Mouse (Mus musculus): ENCODE measurements around the gene Rassf1. TPM values are rescaled to one million over a fixed set of nuclear protein-coding genes. Genes with fewer than 3 reads are reported as not detected.

Gene Rassf1
- polyA plus RNA-seq, 1 experiment, result 12.6 TPM

- Histone ChIP-seq H3K36me3 (replicated peaks; ENCODE audit: low read length) (no peaks in the 10 kb centered on the region), H3K9me3 (no peaks in the 10 kb centered on the region), H3K27me3 (replicated peaks) (peaks cover 85% of the 10 kb centered on the region), H3K4me1 (peaks cover 39% of the 10 kb centered on the region), H3K4me3 (replicated peaks) (no peak overlapping the region)
- TF ChIP-seq GATA1 (IDR thresholded peaks at IDR 0.05; ENCODE audit: borderline replicate concordance, low read length), result no peak
- TF ChIP-seq FLI1 (IDR thresholded peaks at IDR 0.05; ENCODE audit: low read length), result no peak
Measured at GRCm38 (mm10) chr9:107520331-107520730, 31.0 kb upstream of the Rassf1 start.

GRCm38 (mm10) chr9:107521190-107521589 lies 30.2 kb upstream of the Rassf1 start:
- no peaks in the 10 kb centered on the region for H3K36me3 ChIP-seq (replicated peaks; ENCODE audit: low read length)
- H3K4me1 ChIP-seq, result peaks cover 41% of the 10 kb centered on the region
- H3K27me3 ChIP-seq (replicated peaks), result peaks cover 90% of the 10 kb centered on the region
- H3K4me3 ChIP-seq (replicated peaks), result peak overlapping the region; percentile 84
- no peak for TF ChIP-seq FLI1 (IDR thresholded peaks at IDR 0.05; ENCODE audit: low read length)
- no peak for TF ChIP-seq GATA1 (IDR thresholded peaks at IDR 0.05; ENCODE audit: borderline replicate concordance, low read length)
- no peaks in the 10 kb centered on the region for H3K9me3 ChIP-seq

GRCm38 (mm10) chr9:107521711-107522399 lies 29.5 kb upstream of the Rassf1 start:
- Histone ChIP-seq H3K4me1 (peaks cover 48% of the 10 kb centered on the region), H3K36me3 (replicated peaks; ENCODE audit: low read length) (no peaks in the 10 kb centered on the region), H3K27me3 (replicated peaks) (peaks cover 91% of the 10 kb centered on the region), H3K9me3 (no peaks in the 10 kb centered on the region), H3K4me3 (replicated peaks) (peak overlapping the region; percentile 90)
- TF ChIP-seq FLI1 (IDR thresholded peaks at IDR 0.05; ENCODE audit: low read length) (no peak), GATA1 (IDR thresholded peaks at IDR 0.05; ENCODE audit: borderline replicate concordance, low read length) (no peak)

GRCm38 (mm10) chr9:107522400-107522711 lies 29.0 kb upstream of the Rassf1 start:
- Histone ChIP-seq H3K36me3 (replicated peaks; ENCODE audit: low read length) (no peaks in the 10 kb centered on the region), H3K9me3 (no peaks in the 10 kb centered on the region), H3K4me1 (peaks cover 53% of the 10 kb centered on the region), H3K27me3 (replicated peaks) (peaks cover 93% of the 10 kb centered on the region), H3K4me3 (replicated peaks) (peak overlapping the region; percentile 90)
- TF ChIP-seq GATA1 (IDR thresholded peaks at IDR 0.05; ENCODE audit: borderline replicate concordance, low read length), result no peak
- TF ChIP-seq FLI1 (IDR thresholded peaks at IDR 0.05; ENCODE audit: low read length), result no peak

- no peaks in the 10 kb centered on the region for H3K9me3 ChIP-seq
- peaks cover 77% of the 10 kb centered on the region for H3K27me3 ChIP-seq (replicated peaks)
- H3K4me3 ChIP-seq (replicated peaks), result peak overlapping the region; percentile 91
- H3K4me1 ChIP-seq, result peaks cover 40% of the 10 kb centered on the region
- TF ChIP-seq FLI1 (IDR thresholded peaks at IDR 0.05; ENCODE audit: low read length), result no peak
- TF ChIP-seq GATA1 (IDR thresholded peaks at IDR 0.05; ENCODE audit: borderline replicate concordance, low read length), result no peak
- no peaks in the 10 kb centered on the region for H3K36me3 ChIP-seq (replicated peaks; ENCODE audit: low read length)
Measured at GRCm38 (mm10) chr9:107526198-107527026, 24.9 kb upstream of the Rassf1 start.

- Histone ChIP-seq H3K9me3 (no peaks in the 10 kb centered on the region), H3K4me3 (replicated peaks) (peak within 1 kb of the TSS; percentile 100), H3K27me3 (replicated peaks) (peaks cover 7% of the 10 kb centered on the region), H3K4me1 (peaks cover 49% of the 10 kb centered on the region), H3K36me3 (replicated peaks; ENCODE audit: low read length) (peaks cover 31% of the 10 kb centered on the region)
- TF ChIP-seq GATA1 (IDR thresholded peaks at IDR 0.05; ENCODE audit: borderline replicate concordance, low read length), result no peak
- no peak for TF ChIP-seq FLI1 (IDR thresholded peaks at IDR 0.05; ENCODE audit: low read length)
Measured at GRCm38 (mm10) chr9:107533791-107534407, 17.5 kb upstream of the Rassf1 start, which contains the start of gene Tmem115. Tmem115 (plus strand) TSS chr9:107533945.

GRCm38 (mm10) chr9:107534408-107535202 lies 16.8 kb upstream of the Rassf1 start:
- no peaks in the 10 kb centered on the region for H3K9me3 ChIP-seq
- H3K4me3 ChIP-seq (replicated peaks), result peak overlapping the region; percentile 100
- H3K36me3 ChIP-seq (replicated peaks; ENCODE audit: low read length), result peaks cover 38% of the 10 kb centered on the region
- H3K4me1 ChIP-seq, result peaks cover 50% of the 10 kb centered on the region
- peaks cover 7% of the 10 kb centered on the region for H3K27me3 ChIP-seq (replicated peaks)
- TF ChIP-seq GATA1 (IDR thresholded peaks at IDR 0.05; ENCODE audit: borderline replicate concordance, low read length) (no peak), FLI1 (IDR thresholded peaks at IDR 0.05; ENCODE audit: low read length) (no peak)

- Histone ChIP-seq H3K9me3 (no peaks in the 10 kb centered on the region), H3K4me1 (peaks cover 80% of the 10 kb centered on the region), H3K36me3 (replicated peaks; ENCODE audit: low read length) (peaks cover 49% of the 10 kb centered on the region), H3K4me3 (replicated peaks) (no peak overlapping the region), H3K27me3 (replicated peaks) (no peaks in the 10 kb centered on the region)
- TF ChIP-seq GATA1 (IDR thresholded peaks at IDR 0.05; ENCODE audit: borderline replicate concordance, low read length) (no peak), FLI1 (IDR thresholded peaks at IDR 0.05; ENCODE audit: low read length) (no peak)
Measured at GRCm38 (mm10) chr9:107538231-107538630, 13.1 kb upstream of the Rassf1 start.

GRCm38 (mm10) chr9:107538711-107539110 lies 12.6 kb upstream of the Rassf1 start:
- Histone ChIP-seq H3K27me3 (replicated peaks) (no peaks in the 10 kb centered on the region), H3K9me3 (no peaks in the 10 kb centered on the region), H3K4me1 (peaks cover 79% of the 10 kb centered on the region), H3K36me3 (replicated peaks; ENCODE audit: low read length) (peaks cover 53% of the 10 kb centered on the region), H3K4me3 (replicated peaks) (no peak overlapping the region)
- no peak for TF ChIP-seq FLI1 (IDR thresholded peaks at IDR 0.05; ENCODE audit: low read length)
- no peak for TF ChIP-seq GATA1 (IDR thresholded peaks at IDR 0.05; ENCODE audit: borderline replicate concordance, low read length)

All from megakaryocyte, embryonic 14.5 days (primary cell).